Mouse (Mus musculus) neural tube, embryonic 10.5 days (tissue): Measurements from ENCODE around the gene Slc7a11.

ENCODE experiments used
- DNase-seq: peaks from one replicate; pipeline ENCODE4 v3.0.0-alpha.2; 2017; ENCODE audit warnings: low spot score; ENCODE audit errors: extremely low spot score

The Slc7a11 gene

DNA sequence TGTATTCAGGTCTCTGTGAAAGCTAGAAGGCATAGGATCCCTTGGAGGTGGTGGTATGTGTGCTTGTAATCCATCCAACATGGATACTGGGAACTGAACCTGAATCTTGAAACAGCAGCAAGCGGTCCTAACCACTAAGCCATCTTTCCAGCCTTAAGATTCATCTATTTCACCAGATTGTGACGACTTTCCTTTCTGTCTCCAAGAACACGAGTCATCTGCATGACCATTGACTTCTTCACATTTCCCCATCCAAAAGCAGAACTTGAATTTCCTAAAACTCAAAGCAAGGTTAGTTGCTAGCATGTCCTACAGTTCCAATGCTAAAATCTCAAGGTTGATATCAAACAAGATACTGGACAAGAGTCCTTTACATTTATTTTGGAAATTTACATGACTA is 37.5 kb downstream of the Slc7a11 start:
- no peak for DNase-seq

DNA sequence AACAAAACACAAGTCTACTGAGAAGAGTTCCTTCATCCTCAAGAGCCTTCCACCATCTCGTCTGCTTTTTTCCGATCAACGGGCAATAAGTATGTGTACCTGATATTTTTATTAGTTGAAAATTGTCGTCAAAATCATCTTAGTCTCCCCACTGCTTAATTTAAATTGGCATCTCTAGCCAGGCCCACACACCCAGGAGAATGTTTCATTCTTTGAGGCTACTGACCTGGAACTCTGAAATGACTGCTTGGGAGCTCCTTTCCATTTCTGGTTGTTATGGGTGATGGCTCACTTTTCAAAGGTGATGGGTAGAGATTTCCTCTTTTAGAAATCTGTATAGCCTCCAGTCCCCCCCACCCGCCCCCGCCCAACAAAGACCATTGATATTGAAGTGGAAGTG is 54.6 kb downstream of the Slc7a11 start:
- no peak for DNase-seq

DNA sequence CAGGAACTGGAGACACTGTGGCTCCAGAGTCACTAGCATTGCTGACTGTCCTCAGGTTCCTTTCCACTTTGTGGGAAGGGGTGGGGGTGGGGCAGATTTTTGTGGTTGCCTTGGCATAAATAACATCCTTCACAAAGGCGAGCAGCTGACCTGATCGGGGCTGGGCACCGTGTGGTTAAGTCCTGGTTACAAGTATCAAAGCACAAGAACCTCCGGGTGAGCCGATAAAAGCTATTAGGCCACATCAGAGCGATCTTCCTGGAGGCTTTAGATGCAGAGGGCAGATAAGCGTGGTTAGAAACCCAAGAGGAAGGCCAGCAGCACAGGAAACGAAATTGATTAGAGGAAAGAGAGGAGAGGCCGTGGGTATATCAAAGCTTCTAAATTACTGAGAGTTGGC is 55.1 kb downstream of the Slc7a11 start:
- no peak for DNase-seq

DNA sequence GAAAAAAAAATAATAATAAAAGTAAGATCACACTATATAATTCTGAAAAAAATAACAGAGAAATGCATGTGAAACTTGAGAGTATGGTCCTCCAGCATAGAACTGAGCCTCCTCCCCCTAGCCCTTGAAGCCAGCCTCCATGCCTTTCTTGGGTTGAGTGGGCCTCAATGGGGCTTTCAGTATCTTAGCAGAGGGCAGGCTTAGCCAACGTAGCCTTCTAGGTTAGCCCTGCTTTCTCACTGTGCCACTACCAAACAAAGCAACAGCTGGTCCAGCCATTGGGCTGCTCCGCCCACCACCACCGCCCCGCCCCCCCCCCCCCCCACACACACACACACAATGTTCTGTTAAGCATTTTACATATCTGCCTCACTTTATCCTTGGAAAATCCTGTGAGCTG is 56.1 kb downstream of the Slc7a11 start:
- no peak for DNase-seq

DNA sequence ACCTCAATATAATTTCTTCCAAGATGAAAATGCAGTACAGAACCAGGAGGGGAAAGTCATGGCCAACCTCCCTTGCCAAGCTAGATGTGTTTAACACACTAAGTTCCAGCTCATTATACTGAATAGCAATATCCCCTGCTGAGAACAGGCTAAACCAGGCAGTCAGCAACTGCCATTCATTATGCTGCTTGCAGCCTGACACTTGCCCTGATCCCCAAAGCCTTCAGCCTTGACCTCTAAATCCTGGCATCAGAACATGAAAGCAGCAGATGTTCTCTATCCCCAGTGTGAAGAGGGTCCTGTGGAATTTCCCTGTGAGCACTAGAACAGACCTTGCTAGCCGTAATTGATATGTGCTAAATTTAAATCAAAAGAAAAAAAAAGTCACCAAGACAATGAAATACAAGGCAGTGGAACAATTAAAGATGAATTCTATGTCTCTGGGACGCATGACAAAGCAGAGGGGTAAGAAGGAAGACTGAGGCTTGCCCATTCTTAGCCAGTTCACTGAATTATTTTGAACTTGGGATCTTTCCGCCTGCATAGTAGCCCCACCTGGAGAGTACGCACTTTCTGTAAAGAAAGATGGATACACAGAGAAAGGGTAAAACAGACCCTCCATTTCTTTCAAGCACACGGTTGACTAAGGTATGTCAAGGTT is 56.7 kb downstream of the Slc7a11 start:
- peak; percentile 37 for DNase-seq

DNA sequence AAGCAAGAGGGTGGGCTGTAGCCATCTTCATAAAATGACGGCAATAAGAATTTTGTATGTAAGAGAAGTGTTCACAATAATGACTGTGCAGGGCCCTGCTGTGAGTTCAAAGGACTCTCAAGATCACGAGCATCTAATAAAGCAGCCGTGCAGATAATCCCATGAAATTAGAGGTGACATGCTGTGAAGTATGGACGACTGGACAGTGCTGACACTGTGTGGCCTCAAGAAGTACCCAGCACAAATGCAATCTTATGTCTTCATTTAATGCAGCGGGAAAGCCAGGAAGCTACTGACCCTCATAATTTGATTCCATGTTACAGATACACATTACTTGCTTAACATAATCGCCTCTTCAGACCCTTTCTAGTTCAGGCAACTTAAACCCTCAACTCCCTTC is 57.3 kb downstream of the Slc7a11 start:
- no peak for DNase-seq

DNA sequence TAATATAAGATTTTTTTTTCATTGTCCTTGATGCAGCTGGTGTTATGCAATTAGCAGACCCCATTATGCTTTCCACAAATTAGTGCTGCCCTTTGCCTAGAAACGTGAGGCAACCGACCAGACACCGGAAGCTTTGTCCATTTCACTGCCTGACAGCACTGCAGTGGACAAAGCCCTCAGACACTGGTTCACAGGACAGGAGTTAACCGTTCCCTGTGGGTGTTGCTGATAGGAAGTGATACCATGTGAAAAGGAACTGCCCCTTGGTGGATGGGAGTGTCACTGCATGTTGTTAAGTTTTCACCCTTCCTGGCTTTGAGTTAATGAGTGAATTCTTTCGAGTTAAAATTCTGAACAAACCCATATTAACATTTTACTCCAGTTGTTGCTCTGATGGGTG is 60.7 kb downstream of the Slc7a11 start:
- DNase-seq = no peak

DNA sequence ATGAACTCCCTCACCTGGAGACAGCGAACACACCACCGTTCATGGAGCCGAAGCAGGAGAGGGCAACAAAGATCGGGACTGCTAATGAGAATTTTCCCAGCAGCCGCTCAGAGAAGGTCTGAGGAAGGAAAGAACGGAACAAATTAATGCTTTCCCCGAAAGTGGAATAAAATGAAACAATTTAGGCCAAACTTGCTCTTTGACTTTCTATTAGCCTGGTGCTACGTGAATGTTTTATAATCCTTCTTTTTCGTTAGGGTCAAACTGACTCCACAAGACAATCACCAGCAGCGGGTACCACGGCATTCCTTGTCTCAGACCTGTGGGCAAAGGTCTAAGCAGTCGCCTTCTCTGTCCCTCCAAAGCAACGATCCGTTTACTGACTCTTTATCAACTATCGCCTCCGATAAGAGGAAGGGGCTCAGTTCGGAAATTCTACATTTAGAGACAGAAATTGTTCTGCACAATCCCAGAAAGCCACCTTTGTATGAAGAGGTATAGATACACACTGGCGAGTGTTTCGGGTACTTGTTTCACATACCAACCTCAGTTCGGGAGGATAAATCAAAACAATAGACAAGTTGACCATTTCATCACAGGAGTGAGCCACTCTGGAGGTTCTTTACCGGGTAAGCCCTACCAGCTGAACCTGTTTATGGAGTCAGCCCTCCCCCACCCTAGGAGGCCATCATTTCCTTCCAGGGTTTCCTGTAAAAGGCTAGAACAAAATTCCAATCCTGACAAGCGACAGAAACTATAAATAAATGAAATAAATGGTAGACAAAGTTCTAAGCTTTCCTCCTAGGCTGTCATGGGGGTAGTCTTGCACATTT is 61.3 kb downstream of the Slc7a11 start:
- peak; percentile 34 for DNase-seq

DNA sequence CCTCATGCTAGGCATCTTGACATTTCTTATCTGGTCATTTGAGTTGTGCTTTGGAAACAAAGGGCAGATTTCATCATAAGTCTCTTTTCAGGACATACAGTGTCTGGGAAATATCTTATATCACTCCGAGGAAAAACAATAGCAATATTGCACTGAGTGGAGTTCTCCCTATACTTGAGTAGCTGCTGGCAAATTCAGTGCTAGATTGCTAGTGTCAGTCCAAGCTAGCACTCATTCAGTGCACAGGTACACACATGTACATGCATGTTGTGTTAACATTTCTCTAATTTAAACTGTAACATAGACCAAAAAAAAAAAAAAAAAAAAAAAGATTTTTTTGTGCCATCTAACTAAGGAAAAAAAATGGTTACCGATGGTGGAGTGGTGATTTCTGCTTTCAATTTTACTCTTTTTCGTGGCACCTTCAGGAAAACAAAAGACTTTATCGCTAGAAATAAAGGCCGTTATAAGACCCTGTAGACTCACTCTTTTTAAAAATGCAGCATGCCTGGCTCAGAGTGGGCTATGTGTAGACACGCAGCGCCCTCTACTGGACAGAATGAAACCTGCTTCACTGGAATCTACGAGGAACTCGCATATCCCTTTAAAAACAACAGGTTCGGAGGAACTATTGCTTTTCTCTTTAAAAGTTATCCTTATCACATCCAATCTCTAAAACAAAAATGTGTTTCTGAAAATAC is 62.1 kb downstream of the Slc7a11 start:
- peak; percentile 85 for DNase-seq

DNA sequence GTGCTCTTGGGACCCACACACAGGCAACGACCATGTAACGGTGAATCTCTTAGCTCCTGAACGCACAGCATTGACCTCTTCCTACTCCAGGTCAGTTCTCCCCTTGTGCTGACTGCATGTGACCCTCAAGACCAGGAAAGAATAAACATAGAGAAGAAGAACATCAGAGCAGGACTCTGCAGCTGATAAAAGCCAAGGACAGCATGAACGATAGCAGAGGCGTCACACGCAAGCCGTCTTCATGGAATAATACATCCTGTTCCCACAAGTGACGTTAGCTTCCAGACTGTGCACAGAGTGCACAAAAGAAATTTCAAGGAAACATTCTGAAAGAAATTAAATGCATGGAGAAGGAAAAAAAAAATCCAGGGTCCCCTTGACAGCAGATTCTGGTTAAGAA is 63.5 kb downstream of the Slc7a11 start:
- no peak for DNase-seq

DNA sequence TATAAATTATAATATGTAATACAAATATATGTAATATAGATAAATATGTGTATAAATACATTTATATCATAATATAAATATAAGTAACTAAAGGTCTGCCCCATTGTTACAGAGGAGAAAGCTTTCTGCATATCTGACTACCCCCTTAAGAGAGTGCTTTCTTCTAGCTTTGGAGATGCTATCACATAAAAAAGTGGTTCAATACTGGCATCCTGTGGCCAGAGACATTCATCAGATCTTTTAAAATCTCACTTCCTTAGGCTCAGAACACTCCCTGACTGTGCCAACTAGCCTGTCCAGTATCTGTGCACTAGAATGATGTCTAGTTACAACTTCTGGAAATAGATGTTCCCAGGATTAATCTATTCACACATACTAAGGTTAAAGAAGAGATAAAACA is 67.9 kb downstream of the Slc7a11 start:
- DNase-seq = no peak

DNA sequence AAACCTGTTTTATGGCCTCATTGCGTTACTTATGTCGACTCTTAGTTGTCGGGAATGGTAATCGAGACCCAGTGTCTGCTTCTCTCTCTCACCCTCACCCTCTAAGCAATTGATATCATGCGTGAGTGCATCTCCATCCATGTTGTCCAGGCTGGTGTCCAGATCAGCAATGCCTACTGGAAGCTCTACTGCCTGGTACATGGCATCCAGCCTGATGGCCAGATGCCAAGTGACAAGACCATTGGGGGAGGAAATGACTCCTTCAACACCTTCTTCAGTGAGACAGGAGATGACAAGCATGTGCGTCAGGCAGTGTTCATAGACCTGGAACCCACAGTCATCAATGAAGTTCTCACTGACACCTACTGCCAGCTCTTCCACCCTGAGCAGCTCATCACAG is 73.6 kb downstream of the Slc7a11 start:
- no peak for DNase-seq

DNA sequence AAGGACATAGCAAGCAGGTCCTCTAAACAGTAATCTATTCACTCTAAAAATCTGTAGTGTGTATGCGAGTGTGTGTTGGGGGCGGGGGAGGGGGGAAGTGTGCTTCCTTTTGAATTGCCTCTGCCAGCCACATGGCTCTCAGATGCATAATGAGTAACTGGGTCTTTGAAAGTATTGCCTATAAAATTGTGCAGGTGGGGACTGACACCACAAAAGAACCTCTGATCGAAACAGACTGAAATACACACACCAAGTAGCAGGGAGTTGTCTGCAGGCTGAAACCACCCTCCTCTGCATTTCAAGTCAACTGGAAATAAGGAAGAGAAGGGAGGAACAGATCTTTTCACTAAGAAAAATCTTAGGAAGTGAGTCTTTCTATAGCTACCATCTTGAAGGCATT is 76.2 kb downstream of the Slc7a11 start:
- no peak for DNase-seq

DNA sequence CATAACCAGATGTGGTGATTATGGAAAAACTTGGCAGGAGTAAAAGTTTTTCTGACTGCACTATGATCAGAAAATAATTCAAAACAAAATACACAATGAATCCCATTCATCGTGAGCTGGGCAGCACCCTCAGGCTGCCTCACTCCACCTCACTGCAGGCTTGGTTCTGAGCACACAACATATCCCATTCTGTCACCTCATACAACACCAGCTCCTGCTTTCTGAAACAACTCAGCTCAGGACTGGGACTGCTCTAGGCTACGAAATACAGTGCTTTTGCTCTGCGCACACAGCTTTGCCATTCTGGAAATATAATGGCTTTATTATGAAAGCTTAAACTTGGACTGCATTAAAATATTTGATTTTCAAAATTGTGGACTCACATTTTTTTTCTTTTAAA is 79.8 kb downstream of the Slc7a11 start:
- no peak for DNase-seq

DNA sequence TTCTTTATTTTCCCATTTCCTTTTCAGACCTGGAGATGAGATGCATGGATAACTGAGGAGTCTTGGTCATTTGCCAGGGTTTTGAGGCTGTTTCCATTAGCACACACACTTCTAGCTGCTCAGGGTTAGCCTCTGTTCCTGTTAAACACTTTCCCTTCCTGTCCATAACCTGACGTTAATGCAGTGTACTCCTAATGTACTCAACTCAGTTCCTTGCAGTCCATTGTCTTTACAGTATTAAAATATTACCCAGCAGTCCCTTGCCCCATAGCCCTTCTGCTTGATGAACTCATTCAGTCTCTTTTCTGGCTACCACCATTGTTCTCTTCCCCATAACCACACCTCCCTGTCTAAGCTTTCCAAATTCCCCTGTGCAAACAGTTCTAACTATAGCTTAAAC is 96.3 kb downstream of the Slc7a11 start:
- DNase-seq = no peak

DNA sequence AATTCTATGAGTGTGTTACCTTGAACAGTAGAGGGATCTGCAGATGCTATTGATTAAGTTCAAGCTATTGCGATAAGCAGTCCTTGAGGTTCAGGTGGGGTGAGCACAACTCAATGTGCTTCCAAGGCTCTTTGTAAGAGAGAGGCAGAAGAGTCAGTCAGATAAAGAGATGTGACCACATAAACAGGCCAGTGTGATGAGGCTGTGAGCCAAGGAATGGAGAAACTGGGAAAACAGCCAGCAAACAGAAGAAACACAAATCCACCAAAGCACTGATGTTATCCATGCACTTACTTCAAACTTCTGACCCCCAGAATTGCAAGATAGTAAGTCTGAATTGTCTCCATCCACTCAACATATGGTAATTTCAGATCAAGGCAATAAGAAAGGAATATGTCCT is 99.0 kb downstream of the Slc7a11 start:
- DNase-seq = no peak

DNA sequence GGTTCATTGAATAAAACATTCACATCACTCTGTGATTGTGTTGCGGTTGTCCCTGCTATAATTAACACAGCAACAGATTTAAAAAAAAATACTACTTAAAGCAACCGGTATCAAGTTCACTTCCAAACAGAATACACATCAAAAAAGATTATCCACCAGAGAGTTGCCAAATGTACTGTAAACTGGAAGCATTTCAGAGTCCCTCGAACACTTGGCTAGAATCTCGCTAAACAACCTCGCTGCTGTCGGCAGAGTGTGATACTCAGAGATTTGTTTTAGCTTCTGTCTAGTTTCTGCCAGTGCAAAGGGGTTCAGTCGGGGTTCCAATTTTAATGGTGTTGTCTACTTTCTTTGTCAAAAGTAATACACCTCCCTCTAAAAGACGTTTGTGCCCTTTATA is 118.9 kb downstream of the Slc7a11 start:
- DNase-seq = no peak

DNA sequence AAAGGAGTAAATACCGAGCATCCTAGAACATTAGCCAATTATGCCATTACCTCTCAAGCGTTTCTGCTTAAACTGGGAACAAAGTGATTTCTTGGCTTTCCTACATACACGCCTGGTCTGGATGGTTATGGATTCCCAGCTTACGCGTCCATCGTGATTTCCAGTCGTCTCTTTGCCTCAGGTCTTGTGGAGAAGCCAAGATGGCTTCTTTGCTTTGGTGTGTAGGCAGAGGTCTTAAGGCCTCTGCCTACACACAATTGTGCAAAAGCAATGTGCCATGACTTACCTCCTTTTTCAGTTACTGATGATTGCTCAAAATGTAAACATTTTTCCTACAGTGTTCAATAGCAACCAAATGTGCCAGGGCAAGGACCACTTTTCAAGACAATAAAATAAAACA is 119.5 kb downstream of the Slc7a11 start:
- no peak for DNase-seq

DNA sequence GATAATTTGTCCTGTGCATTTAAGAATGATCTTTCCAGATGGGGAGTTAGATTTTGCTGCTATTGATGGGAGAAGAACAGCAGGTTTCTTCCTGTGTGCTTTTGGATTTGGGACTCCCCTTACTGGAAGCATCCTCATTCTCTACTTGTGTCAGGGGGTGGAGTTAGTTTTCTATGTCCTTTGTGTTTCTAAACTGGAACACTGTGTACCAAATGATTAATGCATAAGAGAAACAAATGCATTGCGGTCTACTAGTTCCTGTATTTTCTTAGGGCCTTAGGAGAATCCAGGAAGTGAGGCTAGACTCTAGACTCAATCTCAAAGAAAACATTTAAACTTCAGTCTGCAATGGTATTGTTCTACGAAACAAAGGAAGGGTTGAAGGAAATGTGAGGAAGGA is 122.6 kb downstream of the Slc7a11 start:
- no peak for DNase-seq

DNA sequence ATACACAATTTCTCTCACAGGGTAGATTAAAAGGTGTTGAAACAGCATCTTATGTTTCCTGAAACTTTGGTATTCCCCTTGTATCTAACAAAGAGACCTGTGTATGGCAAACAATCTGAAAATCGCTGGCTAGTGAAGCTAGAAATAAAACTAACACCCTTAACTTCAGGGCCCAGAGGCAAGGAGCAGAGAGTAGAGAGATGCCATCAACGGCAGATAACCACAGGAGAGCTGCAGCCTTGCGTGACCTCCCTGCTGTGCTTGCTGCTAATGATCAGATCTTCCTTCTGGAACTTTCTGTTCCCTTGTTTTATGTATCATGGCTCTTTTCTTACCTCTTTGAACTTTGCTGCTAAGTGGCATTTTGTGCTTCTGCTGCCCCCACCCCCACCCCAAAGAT is 125.3 kb downstream of the Slc7a11 start:
- no peak for DNase-seq

DNA sequence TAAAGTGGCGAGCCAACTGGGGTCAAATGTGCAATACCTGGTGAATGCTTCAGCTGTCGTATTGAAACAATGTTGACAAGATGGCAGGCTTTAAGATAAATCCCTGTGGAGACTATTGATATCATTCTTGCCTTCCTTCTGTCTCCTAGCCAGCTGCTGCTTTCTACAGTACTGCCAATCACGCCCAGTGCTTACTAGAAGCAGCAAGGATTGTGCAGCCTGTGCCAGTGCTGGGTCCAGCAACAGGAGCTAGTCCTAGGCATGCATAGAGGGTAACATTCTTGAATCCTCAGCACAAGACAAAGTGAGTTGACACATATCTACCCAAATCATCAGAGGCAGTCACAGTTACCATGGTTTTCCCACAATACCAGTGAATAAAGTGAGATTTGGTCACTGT is 129.6 kb downstream of the Slc7a11 start:
- DNase-seq = no peak
